Mouse (Mus musculus) cerebral cortex, adult 2 months (tissue): Measurements from ENCODE around the gene Egfl6.

Experiments used
- WGBS: fragments of 180-500 bp; shearing (Covaris S2); methylation state at CpG from one replicate; pipeline ENCODE4 v1.1.7; 2018; 5-methylcytosine and 5-hydroxymethylcytosine counted together

The Egfl6 gene

DNA sequence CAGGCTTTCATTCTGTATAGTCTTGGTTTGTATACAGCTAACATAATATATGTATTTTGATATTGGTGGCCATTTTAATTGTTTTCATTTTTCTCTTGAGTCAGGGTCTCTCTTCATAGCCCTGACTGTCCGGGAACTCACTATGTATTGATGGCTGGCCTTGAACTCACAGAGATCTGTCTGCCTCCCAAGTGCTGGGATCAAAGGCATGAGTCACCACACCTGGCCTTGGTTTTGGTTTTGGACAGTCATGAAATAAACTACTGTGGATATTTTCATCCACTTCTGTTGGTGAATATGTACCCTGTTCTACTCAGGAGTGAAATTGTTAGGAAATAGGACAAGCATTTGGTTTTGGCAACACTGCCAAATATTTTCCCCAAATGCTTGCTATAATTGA lies 68.9 kb downstream of the Egfl6 start:
- WGBS, result 89% methylated on average over 1 of the region's 1 CpGs

DNA sequence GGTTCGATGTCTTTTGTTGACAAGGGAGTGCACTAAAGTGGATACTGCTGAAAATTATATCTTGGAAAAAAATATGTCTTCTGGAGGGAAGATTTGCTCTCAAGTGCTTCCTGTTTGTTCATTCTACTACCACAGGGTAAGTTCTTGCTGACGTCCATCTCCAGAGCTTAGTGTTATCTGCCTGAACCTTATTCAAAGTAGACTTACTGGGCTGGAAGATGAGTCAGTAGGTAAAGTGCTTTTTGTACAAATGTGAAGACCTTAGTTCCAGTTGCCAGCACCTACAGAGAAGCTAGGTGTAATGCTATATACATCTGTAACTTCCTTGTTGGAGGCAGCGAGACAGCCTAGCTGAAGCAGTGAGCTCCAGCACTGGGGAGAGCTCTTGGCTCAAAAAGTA lies 69.6 kb downstream of the Egfl6 start:
- WGBS, result 95% methylated on average over 3 of the region's 3 CpGs

DNA sequence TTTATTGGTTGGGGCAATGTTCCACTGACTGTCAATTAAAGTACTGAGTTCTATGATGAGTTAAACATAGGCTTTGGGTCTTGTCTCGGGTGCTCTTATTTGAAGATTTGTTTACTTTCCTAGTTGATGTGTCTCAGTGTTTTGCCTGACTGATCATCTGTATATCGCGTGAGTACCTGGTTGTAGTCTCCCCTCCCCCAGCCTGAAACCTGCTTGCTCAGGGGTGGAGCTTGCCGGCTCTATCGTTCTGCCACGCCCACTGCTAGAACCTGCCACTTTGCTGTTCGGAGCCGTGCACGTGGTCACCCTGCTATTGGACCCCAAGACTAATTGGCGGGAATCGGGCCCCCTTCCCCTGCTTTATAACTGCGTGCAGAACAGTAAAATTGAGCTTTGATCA lies 71.5 kb downstream of the Egfl6 start:
- 18% methylated on average over 12 of the region's 12 CpGs for WGBS

DNA sequence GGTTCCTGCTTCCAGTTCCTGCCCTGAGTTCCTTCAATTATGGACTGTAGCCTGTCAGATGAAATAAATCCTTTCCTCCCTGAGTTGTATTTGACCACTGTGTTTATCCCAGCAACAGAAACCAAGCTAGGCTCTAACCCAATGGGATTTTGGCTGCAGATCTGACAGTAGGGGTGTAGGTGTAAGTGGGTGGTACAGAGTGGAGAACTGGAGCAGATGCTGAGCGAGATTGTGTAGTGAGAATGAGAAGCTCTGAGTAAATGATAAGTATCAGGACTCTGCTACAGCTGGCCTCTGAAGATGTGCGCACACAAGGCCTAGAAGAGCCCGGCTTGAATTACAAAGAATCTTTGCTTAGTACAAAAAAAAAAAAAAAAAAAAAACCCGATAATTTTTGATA lies 73.4 kb downstream of the Egfl6 start:
- WGBS, result 66% methylated on average over 4 of the region's 4 CpGs

DNA sequence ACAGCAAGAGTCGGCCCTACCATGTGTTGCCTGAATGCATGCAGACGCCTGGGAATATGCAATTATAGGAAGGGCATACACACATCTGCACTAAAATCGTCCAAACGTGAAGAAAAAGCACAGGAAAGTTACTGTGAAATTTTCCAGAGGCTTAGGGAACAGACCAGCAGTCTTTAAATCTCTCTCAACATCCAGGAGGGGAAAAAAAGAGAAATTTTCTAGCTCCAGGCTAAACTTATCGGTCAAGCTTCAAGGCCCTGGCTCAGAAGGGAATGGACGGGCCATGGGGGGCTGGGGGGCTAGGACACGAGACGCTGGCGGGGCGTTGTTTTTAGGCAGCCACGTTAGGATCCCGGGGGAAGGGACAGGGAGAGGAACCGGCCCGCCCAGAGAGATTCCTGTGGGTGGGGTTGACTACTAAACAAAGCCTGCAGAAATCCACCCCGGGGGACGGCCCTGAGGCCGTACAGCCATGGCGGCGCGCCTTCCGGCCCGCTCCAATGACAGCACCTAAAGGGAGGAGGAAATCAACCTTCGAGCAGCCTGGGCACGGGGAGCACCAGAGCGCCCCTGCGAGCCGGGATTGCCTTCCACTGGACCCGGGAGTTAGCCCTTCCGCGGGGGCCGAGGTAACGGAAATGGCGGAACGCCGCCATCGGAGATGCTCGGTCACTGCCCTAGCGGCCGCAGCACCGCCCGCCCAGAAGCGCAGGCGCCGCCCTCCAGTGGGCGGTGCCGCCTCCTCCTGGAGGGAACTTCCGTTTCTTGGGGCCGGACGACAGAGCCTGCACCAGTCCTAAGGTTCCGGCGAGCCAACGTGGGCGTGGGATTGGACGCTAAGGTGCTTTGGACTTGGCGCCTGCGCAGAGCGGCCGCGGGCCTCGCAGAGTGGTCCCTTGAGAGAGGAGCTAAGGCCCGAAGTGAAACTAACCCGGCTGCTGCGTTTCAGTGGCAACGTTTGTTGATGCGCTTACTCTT lies 75.5 kb downstream of the Egfl6 start:
- 4% methylated on average over 56 of the region's 65 CpGs for WGBS

DNA sequence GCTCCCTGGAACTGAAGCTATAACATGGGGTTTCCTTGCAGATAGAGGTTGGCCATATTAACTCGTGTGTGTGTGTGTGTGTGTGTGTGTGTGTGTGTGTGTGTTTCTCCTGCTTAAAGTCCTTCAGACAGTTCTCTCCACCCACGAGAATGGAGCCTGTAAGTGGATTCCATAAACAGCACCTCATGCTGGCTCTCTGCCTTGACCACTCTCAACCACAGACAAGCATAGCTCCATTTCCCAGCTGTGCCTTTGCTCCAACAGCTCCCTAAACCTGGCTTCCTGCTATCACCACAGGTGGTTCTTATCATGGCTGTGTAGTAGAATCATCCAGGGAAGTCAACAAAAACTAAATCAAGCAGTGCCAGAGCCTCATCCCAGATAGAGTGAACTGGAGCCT lies 81.1 kb downstream of the Egfl6 start:
- 54% methylated on average over 2 of the region's 2 CpGs for WGBS

DNA sequence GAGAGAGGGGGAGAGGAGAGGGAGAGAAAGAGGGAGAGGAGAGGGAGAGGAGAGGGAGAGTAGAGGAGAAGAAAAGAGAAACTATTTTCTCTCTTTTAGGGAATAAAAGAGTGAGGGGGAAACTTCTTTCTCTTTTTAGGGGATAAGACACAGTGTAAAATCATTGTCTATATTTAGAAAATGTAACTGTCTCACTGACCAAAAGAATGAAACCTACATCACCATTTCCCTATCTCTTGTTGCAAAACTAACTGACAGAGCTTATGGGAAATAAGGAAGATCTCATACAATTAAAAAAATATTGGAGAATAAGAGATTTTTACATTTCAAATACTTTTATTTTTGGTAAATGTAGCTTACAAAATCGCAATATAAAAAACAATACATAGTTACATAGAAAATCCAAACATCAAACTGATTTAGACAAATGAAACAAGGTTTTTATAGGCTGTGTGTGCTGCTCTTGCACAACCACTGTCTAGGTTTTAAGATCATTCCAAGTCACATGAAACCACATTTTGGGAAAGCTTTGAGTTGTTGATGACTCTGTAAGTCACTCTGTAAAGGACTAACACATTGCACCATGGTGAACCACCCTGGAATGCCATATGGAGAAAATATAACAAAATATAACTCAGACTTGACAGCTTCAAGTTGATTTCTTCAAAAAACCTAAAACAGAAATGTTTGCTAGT lies 85.9 kb downstream of the Egfl6 start:
- 82% methylated on average over 1 of the region's 1 CpGs for WGBS

DNA sequence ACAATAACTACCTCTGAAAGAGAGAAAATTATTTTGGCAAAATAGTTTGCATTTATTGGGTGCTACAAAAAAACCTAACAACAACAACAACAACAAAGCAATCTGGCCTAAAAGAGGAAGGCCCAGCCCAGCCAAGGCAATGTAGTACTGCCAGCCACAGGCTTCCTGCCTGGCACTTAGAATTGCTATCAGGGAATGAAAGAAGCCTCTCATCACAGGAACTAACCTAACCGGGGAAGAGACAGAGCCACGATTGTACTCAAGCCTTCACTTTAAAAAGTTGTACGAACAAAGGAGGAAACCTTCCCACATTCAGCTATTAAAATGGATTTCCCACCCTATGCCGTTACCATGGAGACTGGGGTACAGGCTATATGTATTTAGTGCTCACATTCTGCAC lies 87.7 kb downstream of the Egfl6 start:
- WGBS, result 20% methylated on average over 4 of the region's 4 CpGs

DNA sequence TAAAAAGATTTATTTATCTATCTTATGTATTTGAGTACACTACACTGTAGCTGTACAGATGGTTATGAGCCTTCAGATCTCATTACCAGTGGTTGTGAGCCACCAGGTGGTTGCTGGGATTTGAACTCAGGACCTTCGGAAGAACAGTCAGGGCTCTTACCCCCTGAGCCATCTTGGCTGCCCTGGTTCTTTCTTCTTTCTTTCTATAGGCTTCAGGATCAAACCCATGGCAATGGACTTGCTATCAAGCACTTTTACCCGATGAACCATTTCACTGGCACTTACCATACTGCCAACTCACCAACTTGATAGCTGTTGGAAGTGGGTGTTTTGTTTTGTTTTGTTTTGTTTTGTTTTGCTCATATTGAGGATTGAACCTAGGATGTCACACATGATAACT lies 90.5 kb downstream of the Egfl6 start:
- 98% methylated on average over 2 of the region's 2 CpGs for WGBS

DNA sequence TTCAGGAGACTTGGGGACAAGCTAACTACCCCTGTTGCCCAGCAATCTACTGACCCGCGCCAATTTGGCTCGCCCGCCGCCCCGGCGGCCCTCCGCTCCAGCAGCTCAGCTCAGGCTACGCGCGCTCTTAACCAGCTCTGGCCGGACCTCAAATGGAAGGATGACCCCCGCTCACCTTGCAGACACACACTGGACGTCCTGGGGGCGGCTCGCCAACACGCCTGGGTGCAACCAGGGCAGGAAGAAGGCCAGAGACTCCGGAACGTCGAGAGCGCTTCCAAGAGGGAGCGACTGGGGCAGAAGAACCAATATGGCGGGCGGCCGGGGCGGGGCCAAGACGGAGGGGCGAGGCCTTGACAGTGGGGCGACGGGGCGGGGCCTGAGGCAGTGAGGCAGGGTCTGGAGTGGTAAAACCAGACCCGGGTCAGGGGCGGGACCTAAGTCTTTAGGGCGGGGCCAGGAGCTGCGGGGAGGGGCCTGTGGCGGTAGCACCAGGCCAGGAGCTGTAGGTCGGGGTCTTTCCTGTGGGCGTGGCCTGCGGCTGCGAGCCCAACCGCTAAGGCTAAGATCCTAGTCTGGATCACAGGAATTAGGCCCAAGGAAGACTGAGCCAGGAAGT lies 106.0 kb downstream of the Egfl6 start, which contains the start of gene Rab9:
TSS of gene Rab9 (minus strand) at position 503 of the 619 bp plus-strand sequence.
- 8% methylated on average over 31 of the region's 41 CpGs for WGBS

DNA sequence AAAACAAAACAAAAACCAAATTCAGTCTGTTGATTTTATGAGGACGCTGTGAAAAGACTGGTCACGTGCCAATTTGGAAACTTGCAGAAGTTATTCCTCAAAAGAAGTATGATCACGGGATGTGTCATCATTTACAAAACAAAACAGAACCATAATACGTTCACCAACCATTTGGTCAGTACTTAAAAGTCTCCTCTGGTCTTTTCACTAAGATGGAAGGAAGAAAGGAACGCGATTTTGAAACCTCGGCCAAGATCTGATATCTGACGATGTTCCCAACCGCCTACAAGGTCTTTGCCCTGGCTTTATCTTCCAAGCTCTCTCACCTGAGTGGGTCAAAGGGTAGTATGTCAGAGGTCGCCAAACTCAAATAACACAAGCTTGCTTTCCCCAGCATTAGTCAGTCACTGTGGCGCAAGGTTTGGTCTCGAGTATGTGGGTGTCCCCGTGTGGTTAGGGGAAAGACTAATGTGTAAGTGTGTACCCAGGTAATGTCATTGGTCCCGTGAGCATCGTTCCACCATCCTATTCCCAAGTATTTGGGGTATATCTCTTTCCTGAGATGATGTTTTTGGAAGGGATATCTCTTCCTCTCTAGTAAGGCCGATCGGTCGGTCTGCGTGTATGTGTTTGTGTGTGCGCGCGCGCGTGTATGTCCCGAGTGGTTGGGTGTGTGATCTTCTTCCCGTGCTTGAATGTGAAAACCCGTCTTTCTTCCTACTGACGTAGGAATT lies 106.7 kb downstream of the Egfl6 start:
- 3% methylated on average over 28 of the region's 28 CpGs for WGBS

DNA sequence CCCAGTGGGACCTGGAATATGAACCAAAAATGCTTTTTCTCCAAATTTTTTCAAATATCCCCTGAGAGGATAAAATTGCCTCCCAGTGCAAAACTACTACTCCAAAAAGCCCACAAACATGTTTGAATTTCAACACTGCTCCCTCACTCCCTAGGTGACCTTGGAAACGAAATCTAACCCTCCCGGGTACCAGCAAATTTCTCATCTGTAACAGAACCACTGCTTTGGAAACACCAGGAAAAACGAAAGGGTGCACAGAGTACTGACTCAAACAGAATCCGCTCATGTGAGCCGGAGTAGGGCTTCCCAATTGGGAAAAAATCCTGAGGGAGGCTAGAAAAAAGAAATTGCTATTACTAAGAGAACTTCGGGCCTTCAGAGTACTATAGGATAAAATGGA lies 108.1 kb downstream of the Egfl6 start:
- WGBS, result 27% methylated on average over 6 of the region's 6 CpGs
